Mouse (Mus musculus): ENCODE data around the gene Olfr190. TPM values are rescaled to one million over a fixed set of nuclear protein-coding genes. Genes with fewer than 3 reads are reported as not detected.

Gene Olfr190
- polyA plus RNA-seq (2012; rRNA removed; ENCODE audit: low replicate concordance): not detected in 2 replicates

DNA sequence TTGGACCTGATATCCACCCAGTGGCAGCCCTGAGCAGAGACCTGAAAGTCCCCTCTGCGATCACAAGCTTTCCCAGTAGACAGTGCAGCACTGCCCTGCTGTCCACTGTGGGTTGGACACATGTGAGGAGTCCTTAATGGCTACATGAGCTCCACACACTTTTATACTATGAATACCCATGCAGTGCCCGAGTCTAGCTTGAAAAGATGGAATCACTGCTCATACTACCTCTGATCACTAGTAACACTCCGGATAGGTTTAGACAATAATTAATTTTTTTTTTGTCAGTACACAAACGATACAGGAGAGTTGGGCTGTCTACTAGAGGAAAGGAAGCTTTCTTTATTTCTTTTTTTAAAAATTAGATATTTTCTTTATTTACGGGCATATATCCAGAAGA is at the start of gene Olfr190:
Gene Olfr190 (minus strand): TSS at position 101 of the 400 bp plus-strand sequence.

DNA sequence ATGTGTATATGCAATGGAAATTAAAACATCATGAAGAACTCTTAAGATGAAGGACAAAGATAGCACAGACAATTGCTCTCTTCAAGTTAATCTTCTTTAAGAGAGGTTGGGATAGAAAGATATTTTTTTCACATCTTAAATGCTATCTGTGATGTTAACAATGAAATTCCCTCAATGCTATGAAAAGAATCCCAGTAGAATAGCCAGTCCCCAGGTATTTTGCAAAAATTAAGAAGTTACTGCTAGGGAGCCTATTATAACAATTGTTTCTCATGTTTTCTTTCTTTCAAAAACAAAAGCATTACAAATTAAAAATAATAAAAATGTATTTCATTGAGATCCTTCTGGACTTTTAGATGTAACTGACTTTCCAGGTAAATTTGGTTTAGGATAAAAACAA is 43.2 kb upstream of the Olfr190 start, which contains the start of gene Olfr194:
Gene Olfr194 (minus strand): TSS at position 101 of the 400 bp plus-strand sequence.

DNA sequence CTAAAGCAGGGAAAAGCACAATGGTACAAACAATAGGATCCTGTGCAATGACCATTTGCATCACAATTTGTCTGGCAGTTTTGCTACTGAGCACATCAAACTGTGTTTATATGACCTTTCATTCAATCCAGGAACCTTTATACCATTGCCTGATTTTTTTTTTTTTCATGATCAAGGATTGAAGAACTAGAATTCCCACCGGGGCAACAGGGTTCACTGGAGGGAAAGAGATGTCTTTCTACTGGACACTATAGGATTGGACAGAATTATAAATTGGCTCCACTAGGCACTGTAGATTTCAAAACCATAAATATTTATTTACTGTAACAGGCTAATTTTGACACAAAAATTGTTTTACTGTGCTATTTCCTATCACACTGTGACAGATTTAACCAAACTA is 34.0 kb upstream of the Olfr190 start, which contains the start of gene Olfr193:
Gene Olfr193 (minus strand): TSS at position 101 of the 400 bp plus-strand sequence.

DNA sequence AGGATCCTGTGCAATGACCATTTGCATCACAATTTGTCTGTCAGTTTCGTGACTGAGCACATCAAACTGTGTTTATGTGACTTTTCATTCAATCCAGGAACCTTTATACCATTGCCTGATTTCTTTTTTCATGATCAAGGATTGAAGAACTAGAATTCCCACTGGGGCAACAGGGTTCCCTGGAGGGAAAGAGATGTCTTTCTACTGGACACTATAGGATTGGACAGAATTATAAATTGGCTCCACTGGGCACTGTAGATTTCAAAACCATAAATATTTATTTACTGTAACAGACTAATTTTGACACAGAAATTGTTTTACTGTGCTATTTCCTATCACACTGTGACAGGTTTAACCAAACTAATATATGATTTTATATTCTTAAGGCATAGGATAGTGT is 11.9 kb upstream of the Olfr190 start, which contains the start of gene Olfr191:
Gene Olfr191 (minus strand): TSS at position 101 of the 400 bp plus-strand sequence.

DNA sequence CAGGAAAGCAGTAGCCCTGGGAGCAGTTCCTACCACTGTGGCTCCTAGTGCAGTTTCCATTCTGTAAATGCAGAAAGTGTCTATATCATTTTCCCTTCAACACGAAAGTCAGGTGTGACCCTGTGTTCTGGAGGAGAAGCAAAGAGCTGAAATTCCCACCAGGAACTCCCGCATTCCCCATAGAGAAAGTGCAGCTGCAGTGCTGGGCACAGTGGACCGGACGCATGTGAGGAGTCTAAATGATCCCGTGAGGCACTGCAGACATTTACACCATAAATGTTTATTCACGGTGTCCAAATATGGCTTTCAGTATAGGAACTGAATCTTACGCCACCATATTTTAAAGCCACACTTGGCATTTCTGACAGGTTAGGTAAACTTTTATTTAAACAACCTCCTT is 38.1 kb downstream of the Olfr190 start, which contains the start of gene Olfr187:
Gene Olfr187 (minus strand): TSS at position 58 of the 400 bp plus-strand sequence.

DNA sequence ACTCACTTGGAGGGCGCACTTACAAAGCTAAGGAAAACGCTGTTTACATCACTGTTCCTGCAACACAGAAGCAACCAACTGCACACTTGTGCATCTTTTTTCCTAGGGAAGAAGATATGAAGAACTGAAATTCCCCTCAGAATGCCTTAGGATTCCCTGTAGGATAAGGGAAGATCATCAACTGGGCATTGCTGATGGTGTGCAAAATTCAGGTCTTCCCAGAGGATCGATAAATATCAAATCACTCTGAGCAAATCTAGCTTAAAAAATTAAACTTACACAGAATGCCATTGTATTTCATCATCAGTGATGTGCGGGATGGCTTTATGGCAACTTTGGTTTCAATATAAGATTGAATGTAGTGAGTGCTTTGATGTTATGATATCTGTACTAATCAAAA is 47.6 kb downstream of the Olfr190 start, which contains the start of gene Olfr186:
Gene Olfr186 (minus strand): TSS at position 101 of the 400 bp plus-strand sequence.

Other genes with a start within 250 kb of the Olfr190 start
- gene Olfr177, start 203.2 kb downstream of the Olfr190 start, polyA plus RNA-seq (2012; rRNA removed; ENCODE audit: low replicate concordance): not detected in 2 replicates
- not detected in 2 replicates for gene Olfr178, start 185.9 kb downstream of the Olfr190 start, polyA plus RNA-seq (2012; rRNA removed; ENCODE audit: low replicate concordance)
- not detected in 2 replicates for gene Olfr181, start 149.2 kb downstream of the Olfr190 start, polyA plus RNA-seq (2012; rRNA removed; ENCODE audit: low replicate concordance)
- not detected in 2 replicates for gene Olfr180, start 148.6 kb downstream of the Olfr190 start, polyA plus RNA-seq (2012; rRNA removed; ENCODE audit: low replicate concordance)
- 0.06 TPM in 1 of 2 replicates, not detected in the other for gene Olfr183, start 82.6 kb downstream of the Olfr190 start, polyA plus RNA-seq (2012; rRNA removed; ENCODE audit: low replicate concordance)
- gene Olfr186, start 47.7 kb downstream of the Olfr190 start, polyA plus RNA-seq (2012; rRNA removed; ENCODE audit: low replicate concordance): not detected in 2 replicates
- gene Olfr187, start 38.2 kb downstream of the Olfr190 start, polyA plus RNA-seq (2012; rRNA removed; ENCODE audit: low replicate concordance): not detected in 2 replicates
- gene Olfr191, start 11.8 kb upstream of the Olfr190 start, polyA plus RNA-seq (2012; rRNA removed; ENCODE audit: low replicate concordance): not detected in 2 replicates
- not detected in 2 replicates for gene Olfr193, start 33.9 kb upstream of the Olfr190 start, polyA plus RNA-seq (2012; rRNA removed; ENCODE audit: low replicate concordance)
- not detected in 2 replicates for gene Olfr194, start 43.1 kb upstream of the Olfr190 start, polyA plus RNA-seq (2012; rRNA removed; ENCODE audit: low replicate concordance)
- gene Olfr195, start 69.0 kb upstream of the Olfr190 start, polyA plus RNA-seq (2012; rRNA removed; ENCODE audit: low replicate concordance): not detected in 2 replicates
- gene Olfr196, start 92.4 kb upstream of the Olfr190 start, polyA plus RNA-seq (2012; rRNA removed; ENCODE audit: low replicate concordance): not detected in 2 replicates
- gene Olfr198, start 125.5 kb upstream of the Olfr190 start, polyA plus RNA-seq (2012; rRNA removed; ENCODE audit: low replicate concordance): not detected in 2 replicates
- gene Olfr199, start 141.8 kb upstream of the Olfr190 start, polyA plus RNA-seq (2012; rRNA removed; ENCODE audit: low replicate concordance): not detected in 2 replicates
- not detected in 2 replicates for gene Olfr201, start 194.6 kb upstream of the Olfr190 start, polyA plus RNA-seq (2012; rRNA removed; ENCODE audit: low replicate concordance)
- gene Olfr202, start 208.8 kb upstream of the Olfr190 start, polyA plus RNA-seq (2012; rRNA removed; ENCODE audit: low replicate concordance): not detected in 2 replicates
- not detected in 2 replicates for gene Olfr203, start 220.9 kb upstream of the Olfr190 start, polyA plus RNA-seq (2012; rRNA removed; ENCODE audit: low replicate concordance)
- not detected in 2 replicates for gene Olfr204, start 240.2 kb upstream of the Olfr190 start, polyA plus RNA-seq (2012; rRNA removed; ENCODE audit: low replicate concordance)